Mouse (Mus musculus) urinary bladder, postnatal 25 days (tissue): ENCODE data around the gene Trim33.

Experiments
- DNase-seq: peaks from one replicate; pipeline ENCODE4 v3.0.0; 2022; ENCODE audit warnings: low spot score

Trim33 gene

DNA sequence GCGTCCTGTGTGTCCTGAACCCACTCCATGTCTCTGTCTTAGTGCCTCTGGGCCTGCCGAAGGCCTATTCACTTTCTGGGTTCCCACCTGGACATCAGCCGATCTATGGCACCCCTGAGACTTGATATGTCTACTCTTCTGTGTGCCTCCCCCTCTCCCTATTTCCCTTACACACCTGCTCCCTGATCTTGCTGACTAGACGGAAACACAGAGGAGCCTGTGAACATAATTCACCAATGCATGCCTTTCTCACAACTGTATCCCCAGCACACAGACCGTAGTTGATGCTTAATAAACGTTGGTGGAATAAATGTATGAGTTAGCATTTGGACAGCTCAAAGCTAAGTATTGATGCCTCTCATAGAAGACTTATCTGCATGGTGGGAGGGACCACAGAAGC, 121.7 kb downstream of the Trim33 start:
- DNase-seq = no peak

- DNase-seq = no peak
These were observed 122.4 kb downstream of the Trim33 start for GRCm38 (mm10) chr3:103401342-103402098.

- DNase-seq = no peak
These were observed 123.1 kb downstream of the Trim33 start for GRCm38 (mm10) chr3:103402212-103402611.

- DNase-seq = no peak
These were observed 126.0 kb downstream of the Trim33 start for GRCm38 (mm10) chr3:103405135-103405534.

DNA sequence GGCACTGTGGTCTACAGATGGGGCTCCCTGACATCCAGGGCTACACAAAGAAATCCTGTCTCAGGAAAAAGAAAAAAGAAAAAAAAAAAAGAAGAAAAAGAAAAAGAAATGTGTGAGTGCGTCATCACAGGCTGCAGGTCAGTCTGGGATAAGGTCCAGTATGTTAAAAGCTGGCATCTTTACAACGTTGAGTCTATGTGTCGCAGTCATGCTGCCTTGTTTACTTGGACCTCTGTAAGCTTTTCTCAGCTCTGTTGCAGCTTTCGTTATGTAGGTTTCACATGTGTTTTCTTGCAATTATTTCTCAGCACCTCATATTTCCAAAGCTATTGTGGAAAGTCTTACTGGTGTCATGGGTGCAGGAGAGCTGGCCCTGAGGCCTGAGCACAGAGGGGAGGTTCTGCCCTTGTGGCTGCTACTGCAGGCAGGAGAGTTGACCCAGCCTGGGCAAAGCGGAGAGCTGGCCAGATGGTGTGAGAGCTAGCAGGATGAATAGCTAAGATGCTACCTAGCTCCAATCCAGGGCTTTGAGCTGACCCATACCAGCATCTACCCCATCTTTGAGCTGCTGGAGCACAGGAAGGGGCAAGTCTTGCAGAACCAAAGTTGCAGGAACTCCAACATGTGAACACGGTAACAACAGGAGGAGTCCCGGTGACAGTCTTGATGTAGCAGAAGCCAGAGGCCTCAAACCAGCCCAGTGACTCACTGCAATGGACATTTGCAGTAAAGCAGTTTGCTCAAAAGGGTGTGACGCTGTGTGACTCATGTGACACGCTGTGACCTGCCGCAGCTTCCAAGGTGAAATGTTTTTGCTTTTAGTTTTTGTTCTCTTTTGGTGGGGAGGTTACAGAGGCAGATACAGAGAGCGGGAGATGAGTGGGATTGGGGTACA, 127.0 kb downstream of the Trim33 start:
- DNase-seq = no peak
